Mouse (Mus musculus): ENCODE measurements around the gene Elmo1.
A peak's percentile ranks its signal among the peaks of the same experiment; 100 is the strongest.

Elmo1 gene

DNA sequence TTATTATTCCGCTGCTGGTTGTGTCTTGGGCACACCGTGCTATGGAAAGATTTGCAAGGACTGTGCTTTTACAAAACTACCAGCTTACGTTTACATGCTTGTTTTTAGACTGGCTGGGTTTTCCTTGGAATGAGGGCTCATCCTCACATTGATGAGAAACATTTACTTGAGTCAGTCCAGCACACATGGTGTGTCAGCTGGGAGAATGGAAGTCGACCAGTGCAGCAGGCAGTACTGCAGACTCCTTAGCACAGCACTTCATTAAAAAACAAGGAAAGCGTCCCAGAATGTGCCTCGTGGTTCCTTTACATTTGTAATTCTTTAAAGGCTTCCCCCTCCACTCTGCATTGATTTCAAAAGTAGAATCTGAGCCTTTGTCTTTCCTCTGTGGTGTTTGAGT lies 179.8 kb downstream of the Elmo1 start:
- no peak for DNase-seq (ENCODE audit: low spot score)

DNA sequence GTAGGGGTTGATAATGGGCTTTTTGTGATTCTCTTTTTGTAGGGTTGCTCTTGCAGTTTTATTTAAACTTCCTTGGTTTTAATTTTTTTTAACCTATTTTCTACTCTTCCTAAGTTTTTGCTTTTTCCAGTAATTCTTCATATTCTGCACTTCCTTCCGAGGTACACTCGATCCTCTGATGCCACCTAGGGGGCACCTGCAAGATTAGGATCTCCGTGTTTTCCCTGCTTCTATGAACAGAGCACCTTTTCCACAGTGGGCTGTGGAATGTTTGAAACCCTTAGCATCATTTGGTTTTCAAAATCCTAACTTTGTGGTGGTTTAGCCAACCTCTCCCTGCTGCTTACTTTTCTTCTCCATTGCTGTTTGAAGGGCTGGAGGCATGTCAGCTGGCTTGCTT lies 181.4 kb downstream of the Elmo1 start:
- no peak for DNase-seq (ENCODE audit: low spot score)

DNA sequence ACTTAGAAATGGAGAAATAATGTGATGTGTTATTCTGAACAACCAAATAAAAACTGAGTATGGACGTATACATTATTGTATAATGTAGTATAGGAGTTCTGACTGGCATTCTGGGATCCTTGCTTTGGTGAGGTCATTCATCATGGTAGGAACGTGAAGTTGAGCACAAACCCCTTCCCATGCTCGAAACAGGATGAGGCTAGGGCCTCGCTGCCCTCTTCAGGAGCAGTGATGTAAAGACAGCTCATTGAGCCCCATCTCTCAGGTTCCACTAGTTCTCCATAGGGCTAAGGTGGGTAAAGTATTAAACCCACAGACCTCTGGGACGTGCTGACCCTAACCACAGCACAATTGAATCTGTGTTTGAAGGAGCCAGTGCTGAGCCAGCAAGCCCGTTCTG lies 182.2 kb downstream of the Elmo1 start:
- DNase-seq (ENCODE audit: low spot score): no peak

DNA sequence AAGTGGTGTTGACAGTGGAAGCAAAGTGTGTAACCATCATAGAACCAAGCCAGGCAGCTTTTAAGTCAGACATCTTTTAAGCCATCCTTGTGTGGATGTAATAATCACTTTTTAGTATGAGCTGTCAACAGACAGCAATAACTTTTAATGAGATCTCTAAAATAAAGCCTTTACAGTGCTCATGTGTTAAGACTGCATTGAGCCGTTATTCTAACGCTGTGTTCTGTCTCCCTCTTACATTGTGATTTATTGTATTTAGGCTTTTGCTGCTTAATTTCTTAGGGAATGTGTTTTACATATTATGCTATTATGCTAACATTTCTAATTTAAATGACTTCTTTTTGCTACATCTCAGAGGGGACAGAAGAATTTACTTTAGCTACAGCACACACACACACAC lies 189.5 kb downstream of the Elmo1 start:
- DNase-seq (ENCODE audit: low spot score): no peak

DNA sequence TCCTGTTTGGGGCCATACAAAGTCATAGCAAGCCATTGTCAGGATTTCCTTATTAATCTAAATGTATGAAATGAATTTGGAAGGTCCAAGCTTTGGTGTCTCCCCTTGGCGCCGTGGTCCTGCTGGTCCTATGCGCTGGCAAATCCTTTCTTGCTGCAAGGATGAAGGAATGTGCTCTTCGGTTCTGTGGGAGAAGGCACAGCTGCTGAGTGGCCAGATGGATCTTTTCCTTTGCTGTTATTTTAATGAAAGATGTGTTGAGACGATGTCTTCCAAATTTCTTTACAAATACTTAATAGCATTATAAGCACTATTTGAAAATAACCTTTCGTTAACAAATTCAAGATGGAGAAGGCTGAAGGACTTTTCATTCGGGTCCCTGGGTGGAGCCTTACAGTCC lies 193.5 kb downstream of the Elmo1 start:
- DNase-seq (ENCODE audit: low spot score): no peak

DNA sequence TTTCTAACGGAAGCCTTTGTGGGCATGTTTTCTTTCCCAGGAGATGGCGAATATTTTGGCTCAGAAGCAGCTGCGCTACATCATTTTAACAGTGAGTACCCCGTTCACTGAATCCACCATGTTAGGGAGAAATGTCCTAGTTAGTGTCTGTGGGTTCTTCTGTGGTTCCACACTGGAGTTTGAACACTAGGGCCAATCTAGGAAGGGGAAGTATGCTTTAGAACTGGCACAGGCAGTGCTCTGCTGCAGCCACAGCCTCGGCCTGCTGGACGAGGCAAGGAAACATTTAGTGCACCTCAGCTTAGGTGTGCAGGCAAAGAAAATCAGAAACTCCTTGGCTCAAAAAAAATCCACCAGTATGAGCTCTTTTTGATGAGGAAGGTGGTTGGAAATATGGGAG lies 196.3 kb downstream of the Elmo1 start:
- no peak for DNase-seq (ENCODE audit: low spot score)

DNA sequence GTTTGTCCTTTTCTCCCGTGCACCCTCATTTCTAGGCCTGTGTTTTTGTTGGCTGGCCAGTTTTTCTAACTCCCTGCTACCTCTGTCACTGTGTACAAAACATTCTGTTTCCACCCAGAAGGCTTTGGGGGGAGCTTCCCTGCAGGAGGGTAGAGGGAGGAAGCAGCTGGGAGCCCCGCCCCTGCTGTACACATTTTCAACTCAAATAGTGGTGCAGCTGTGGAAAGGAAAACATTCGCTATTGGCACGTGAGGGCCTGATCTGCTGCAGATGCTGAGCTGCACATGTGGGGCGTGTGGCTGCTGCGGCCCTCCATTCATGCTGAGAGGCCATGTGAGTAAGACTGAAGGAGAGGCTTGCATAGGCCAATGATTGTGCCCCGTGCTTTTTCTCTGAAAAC lies 198.0 kb downstream of the Elmo1 start:
- DNase-seq (ENCODE audit: low spot score): no peak

DNA sequence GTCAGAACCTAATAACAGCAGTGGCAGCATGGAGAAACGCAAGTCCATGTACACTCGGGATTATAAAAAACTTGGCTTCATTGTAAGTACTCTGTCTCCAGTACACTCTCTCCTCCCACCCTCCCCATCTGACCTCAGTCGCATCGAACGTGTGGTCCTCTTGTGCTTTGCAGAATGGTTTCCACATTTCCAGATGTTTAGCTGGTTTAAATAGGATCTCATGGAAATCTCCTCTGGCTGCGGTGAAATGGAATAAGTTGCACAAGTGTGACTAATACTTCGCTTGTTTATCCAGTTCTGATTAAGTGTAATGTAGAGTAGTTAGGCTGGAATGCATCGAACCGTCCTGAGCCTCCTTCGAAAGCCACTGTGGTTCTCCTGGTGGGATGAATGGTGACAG lies 200.0 kb downstream of the Elmo1 start:
- no peak for DNase-seq (ENCODE audit: low spot score)

DNA sequence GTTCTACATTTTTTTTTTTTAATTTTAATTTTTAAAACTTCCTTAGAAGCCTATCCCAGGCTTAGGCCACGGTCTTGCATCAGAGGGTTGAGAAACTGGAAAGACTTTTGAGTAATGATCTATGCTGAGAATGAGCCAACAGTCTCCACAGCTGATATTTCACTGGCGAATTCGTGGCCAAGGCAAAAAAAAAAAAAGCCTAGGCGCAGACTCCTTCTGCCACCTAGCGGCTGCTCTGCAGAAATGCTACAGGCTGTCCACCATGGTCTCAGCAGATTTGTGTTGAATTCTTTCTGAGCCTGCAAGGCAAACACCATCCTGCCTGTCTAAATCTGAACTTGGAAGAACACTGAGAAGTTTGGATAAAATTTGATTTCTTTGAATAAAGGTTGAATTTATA lies 202.0 kb downstream of the Elmo1 start:
- peak; percentile 34 for DNase-seq (ENCODE audit: low spot score)

DNA sequence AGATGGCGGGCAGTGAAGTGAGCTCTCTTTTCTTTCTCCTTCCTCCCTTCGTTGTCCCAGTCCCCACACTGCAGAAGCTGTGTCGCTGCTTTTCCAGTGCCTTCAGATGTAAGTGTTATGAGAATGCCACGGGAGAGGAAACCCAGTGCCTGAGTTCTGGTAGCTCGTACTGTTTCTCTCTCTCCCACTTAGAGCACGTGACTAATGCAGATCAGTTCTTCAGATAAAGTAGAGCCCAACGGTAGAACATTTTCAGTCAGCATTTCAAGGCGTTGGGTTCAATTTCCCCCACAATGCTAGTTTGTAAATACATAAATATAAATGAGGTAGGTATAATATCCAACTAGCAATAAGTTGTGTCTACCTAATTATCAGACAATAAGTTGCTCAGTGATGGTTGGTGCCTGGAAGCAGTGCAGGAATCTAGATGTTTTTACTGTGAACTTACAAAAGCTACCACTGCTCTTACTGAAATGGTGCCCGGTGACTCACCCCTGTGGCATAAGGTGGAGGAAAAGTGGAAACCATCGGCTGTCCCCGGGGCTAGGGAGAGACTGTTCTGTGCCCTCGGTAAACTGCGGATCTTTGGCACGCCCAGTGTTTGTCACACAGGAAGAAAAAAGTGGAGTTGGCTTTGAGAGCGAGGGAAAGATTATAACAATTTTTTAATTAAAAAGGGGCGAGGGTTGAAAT lies 205.0 kb downstream of the Elmo1 start:
- no peak for DNase-seq (ENCODE audit: low spot score)

DNA sequence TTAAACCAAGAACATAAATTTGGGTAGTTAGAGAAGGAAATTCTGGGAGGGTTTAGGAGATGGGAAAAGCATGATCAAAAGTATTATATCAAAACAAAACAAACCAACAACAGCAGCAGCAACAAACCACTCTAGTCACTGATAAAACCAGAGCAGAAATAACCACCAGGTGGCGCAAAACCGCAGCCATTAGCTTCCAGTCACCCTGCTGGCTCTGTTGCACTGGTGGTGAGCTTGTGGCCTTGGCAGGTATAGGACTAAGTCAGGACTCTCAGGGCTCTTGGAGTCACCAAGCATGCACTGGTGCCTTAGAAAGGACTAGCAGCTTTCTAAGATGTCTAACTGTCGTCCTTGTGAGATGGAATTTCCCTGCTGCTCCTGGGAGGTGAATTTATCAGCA lies 207.4 kb downstream of the Elmo1 start:
- peak; percentile 31 for DNase-seq (ENCODE audit: low spot score)

DNA sequence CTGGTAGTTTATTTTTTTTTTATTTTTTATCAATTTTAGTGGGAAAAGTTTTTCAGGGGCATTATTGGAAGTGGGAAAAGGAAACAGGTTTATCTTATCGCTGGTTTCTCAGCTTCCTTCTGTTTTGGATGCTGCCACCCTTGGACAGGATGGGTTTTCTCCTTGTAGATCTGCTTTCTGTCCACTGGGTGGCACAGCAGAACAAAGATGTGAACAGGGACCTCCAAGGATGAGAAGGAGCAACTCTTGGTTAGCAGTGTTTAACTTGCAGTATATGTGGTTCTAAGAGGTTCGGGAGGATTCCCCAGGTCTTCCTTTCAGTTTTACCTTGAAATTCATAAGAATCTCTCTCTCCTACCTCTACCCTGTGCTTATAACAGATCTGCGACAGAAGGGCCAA lies 209.0 kb downstream of the Elmo1 start:
- no peak for DNase-seq (ENCODE audit: low spot score)

DNA sequence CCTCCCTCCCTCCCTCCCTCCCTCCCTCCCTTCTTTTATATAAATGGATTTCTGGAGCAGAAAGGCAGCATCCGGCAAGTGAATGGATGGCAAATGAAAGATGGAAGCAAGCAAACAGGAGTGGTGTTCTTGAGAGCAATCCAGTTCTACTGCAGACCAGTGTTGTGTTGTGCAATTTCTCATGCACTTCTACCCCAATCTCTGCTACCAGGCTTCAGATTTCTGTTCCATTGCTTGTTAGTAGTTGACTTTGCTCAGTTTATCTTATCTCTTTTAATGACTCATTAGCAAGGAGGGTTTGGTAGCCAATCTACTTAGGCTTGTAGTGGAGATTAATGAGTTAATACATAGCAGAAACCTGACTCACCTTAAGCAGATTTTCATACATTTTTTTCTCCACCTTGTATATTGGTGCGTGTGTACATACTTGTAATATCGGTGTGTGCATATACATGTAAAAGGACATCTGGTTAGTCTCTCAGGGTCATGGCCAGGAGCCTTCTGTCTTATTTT lies 209.7 kb downstream of the Elmo1 start:
- no peak for DNase-seq (ENCODE audit: low spot score)

DNA sequence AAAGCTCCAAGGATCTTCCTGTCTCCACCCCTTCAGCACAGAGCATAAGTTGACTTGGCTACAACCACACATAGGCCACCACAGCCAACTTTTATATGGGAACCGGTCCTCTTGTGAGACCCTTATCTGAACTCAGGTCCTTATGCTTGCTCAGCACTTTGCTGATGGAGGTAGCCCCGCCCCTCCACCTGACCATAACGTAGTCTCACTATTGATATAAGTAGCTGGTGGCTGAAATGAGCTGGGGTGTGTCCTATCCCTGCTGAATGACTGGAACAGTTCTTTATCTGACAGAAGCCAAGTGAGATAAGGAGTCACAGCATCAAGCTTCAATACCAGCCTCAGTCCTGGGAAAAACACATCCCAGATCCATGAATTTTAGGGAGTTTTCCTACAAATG lies 210.2 kb downstream of the Elmo1 start:
- DNase-seq (ENCODE audit: low spot score): no peak

DNA sequence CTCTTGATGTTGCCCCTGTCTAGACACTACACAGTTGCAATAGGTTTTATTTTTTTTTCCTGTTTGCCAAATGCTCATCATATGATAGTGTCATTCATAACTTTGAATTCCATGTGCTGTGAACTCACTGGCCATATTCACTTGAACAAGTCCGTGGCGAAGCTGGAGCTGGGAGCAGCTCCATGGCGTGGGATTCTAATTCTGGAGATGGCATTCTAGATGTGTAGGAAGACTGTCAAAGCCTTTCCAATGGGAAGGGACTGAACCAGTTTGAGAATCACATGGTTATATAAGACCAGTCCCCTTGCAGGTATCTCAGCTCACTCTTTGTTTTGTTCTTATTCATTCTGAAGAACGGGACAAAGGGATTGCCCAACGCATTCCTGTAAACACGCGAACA lies 211.4 kb downstream of the Elmo1 start:
- DNase-seq (ENCODE audit: low spot score): no peak

DNA sequence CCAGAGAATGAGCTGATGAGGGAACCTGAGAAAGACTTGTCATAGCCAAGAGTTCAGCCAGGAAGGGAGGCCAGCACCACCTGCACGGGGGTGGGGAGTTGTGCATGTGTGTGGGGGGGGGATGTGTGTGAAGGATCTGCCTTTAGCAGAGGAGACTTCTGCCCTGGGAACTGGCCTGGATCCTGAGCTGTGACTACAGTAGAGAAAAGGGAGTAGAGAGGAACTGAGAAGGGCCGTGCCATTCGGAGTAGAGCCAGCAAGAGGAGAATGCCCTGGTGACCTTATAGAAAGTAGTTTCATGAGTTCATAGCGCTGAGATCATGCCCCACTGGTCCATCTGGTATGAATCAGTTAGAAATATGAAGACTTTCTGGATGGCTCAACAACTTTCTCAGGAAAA lies 215.2 kb downstream of the Elmo1 start:
- no peak for DNase-seq (ENCODE audit: low spot score)

DNA sequence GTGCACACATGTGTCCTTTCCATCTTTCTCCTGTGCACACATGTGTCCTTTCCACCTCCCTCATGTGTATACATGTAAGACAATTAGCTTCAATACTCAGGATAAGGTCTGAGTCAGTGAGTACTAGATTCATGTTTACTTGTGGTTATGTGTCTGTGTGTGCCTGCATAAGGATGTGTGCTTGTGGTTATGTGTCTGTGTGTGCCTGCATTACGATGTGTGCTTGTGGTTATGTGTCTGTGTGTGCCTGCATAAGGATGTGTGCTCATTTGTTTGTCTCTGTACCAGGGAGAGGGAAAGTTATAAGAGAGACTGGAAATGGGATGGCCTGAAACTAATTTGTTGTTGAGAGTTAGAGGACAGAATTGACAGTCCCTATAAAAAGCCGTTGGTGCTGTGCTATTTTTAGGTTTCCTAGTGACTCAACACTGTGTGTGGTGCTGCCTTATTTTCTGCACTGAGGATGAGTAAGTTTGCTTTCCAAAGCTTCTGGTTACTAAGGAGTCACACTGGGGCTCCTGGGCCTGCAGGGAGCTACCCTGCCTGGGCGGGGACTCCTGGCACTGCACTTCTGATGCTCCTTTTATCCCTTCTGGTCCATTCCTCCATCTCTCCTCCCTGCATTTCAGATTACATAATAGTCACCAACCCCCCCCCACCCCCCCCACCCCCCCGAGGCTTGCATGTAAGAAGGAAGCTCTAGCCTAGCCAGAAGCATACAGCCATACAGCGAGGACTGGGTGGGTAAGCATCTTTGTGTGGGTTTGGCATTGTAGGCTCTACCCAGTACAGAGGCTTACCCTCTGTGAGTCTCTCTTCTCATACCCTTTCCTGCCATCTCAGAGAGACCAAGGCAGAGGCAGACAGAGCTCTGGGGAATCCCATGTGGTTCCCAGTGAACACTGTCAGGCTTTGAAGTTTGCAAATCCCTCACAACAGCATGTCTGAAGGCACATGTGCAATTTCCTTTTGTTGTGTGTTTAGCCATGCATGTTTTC lies 216.1 kb downstream of the Elmo1 start:
- DNase-seq (ENCODE audit: low spot score): no peak

DNA sequence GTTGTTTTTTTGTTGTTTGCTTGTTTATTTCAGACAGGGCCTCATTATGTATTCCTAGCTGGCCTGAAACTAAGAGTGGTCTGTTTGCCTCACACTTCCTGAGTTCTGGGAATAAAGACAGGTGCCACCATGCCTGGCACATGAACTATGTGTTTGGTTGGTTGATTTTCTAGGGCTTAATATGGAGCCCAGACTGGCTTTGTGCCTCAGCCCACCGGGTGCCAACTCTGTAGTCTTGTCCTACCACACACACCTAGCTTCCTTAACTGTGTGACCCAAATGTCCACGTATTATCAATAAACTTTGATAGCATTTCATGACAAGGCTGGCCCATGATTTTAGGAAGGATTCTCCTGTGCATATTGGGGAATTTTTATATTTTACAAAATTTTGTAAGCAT lies 217.0 kb downstream of the Elmo1 start:
- no peak for DNase-seq (ENCODE audit: low spot score)

DNA sequence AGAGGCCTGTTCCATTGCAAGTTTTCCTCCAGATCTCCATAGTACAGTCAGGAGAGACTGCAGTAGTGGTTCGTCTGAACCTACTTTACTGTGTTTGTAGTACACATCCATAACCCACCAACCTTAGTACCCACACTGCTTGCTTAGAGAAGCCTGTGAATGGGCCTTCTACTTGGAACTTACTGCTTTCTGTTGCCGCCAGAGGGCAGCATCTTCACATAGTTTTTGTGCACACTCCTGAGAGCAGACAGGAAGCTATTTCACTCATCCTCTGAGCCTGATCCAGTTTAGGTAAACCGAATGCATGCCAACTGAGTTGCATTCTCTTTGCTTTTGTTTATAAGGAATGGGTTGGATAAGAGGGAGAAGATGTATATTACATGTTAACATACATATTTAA lies 221.2 kb downstream of the Elmo1 start:
- peak; percentile 58 for DNase-seq (ENCODE audit: low spot score)

DNA sequence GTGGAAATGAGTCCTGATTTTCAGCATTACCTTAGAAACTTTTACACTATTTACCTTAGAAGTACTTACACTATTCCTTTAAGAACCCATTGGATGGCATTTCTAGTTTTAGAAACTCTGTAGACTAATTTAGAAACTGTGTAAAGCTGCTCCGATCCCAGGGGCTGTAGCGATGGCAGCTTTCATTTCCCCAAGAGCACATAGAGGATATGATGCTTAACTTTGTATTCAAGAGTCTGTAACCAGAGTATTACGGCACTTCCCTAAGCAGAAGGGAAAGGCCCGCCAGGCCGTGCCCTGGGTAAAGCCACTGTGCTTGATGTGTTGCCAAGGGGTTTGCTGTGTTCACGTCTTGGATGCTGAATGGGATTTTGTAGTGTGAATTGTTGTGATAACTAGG lies 222.9 kb downstream of the Elmo1 start:
- no peak for DNase-seq (ENCODE audit: low spot score)

DNA sequence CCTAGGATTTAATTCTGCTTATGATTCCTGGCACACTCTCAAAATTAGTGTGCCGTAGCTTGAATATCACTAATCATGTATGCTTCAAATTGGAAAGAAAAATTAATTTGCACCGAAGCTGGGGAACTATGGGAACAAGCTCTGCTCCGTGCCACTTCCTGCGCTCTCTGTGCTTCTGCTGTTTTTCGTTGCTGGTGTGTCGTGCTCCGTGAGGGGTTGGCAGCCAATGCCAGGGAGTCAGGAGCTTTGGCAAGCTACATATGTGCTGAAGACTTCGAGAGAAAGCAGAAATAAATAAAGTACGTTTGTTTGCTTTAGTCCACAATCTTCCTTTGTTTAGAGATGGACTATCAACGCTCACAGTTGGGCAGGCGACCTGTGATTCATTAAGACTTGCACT lies 225.7 kb downstream of the Elmo1 start:
- DNase-seq (ENCODE audit: low spot score): no peak

DNA sequence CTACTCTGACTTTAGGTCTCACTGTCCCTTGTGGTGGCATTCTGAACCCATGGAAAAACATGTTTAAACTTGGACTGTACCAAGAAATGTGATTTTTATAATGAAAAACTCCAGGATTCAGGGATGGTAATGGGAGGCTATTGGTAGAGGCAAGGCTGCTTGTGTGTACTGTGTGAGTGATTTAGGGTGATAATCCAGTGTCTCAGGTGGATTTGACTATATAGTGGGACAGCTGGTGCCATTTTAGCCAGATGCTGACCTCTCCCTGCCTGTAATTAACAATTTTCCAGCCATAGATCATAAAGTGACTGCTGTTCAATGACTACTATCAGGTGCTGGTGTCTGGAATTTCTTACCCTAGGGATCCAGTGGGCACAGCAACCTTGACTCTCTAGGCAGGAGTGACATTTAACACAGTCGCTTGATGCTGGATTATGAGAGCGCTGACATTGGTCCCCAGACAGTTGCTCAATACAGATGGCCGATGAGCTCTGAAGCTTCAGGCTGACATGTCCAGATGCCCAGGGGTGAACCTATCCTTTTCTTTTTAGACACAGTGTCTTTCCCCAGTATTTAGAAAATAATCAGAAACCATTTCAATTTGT lies 228.3 kb downstream of the Elmo1 start:
- DNase-seq (ENCODE audit: low spot score): no peak

DNA sequence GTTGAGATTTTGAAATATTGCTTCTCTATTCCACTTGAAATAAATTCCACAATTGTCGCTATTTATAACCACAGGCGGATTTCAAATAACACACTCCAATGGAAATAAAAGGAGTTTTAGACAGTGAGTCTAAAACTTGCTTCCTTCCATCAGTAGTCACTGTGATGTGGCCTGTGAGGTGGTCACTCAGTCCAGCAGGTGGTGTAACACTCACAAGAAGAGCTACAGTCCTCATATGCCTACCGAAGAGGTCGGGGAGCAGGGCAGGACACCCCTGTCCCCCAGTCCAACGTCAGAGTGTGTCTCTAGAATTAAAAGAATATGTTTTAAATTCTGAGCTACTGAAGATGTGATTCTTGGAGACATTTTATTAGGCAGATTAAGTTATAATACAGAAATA lies 229.8 kb downstream of the Elmo1 start:
- DNase-seq (ENCODE audit: low spot score): no peak

All from ovary, postnatal 14 days (tissue).